Comparison of ENCODE assay signal across 27 mouse cellular contexts in genomic region chr1:172426419-172426818, GRCm38 (mm10). TPM values are rescaled to one million over a fixed set of nuclear protein-coding genes. Genes with fewer than 3 reads are reported as not detected.
DNase-seq lines count a peak whose midpoint lies in the region; ATAC-seq and TF ChIP-seq lines count a peak whose summit lies in the region.
"Had no signal": no experiment of that assay in that cellular context is flagged by ENCODE, and none has a peak within 500 bp of the region (broad histone marks: within the 10 kb centered on the region; RNA-seq: fewer than 3 reads in every experiment).

No protein-coding gene starts in this region.

- no peak for TF ChIP-seq CTCF in ES-Bruce4 (IDR thresholded peaks at IDR 0.05; ENCODE audit: low read depth, low read length)
- TF ChIP-seq CTCF in stomach, postnatal 0 days (IDR thresholded peaks at IDR 0.05; ENCODE audit: low read depth) = no peak

- no peak overlapping the region for H3K4me2 ChIP-seq in stomach, postnatal 0 days (replicated peaks; ENCODE audit: low read depth)
- H3K4me2 ChIP-seq: embryonic facial prominence, embryonic 12.5 days; embryonic facial prominence, embryonic 15.5 days; forebrain, embryonic 12.5 days; forebrain, embryonic 15.5 days; heart, embryonic 12.5 days; heart, embryonic 15.5 days; hindbrain, embryonic 12.5 days; hindbrain, embryonic 15.5 days had no signal

- H3K9me3 ChIP-seq in ES-Bruce4 (replicated peaks; ENCODE audit: control insufficient read depth, insufficient read depth, low read length, poor library complexity, severe bottlenecking) = no peaks in the 10 kb centered on the region
- no peaks in the 10 kb centered on the region for H3K9me3 ChIP-seq in stomach, postnatal 0 days (ENCODE audit: control insufficient read depth, low read length)
- H3K9me3 ChIP-seq: embryonic facial prominence, embryonic 12.5 days; embryonic facial prominence, embryonic 15.5 days; forebrain, embryonic 12.5 days; forebrain, embryonic 15.5 days; heart, embryonic 12.5 days; heart, embryonic 15.5 days; hindbrain, embryonic 12.5 days; hindbrain, embryonic 15.5 days had no signal

- no peaks in the 10 kb centered on the region for H3K27me3 ChIP-seq in ES-Bruce4 (ENCODE audit: control insufficient read depth, insufficient read depth, low read length, poor library complexity, severe bottlenecking)
- H3K27me3 ChIP-seq in stomach, postnatal 0 days (ENCODE audit: control insufficient read depth, insufficient read depth, low read length) = no peaks in the 10 kb centered on the region
- H3K27me3 ChIP-seq: CH12.LX; embryonic facial prominence, embryonic 15.5 days; forebrain, embryonic 12.5 days; forebrain, embryonic 15.5 days; heart, embryonic 12.5 days; heart, embryonic 15.5 days; hindbrain, embryonic 12.5 days; hindbrain, embryonic 15.5 days had no signal

- intact Hi-C loops in heart, postnatal 14 days (cut with DNase I) = no loop called here

- TF ChIP-seq POLR2A in ES-Bruce4 (IDR thresholded peaks at IDR 0.05; ENCODE audit: insufficient read depth, low read length) = no peak

- H3K4me3 ChIP-seq in ES-Bruce4 (ENCODE audit: low read depth, low read length) = no peak overlapping the region
- no peak overlapping the region for H3K4me3 ChIP-seq in stomach, postnatal 0 days (ENCODE audit: low read depth, low read length)
- H3K4me3 ChIP-seq: embryonic facial prominence, embryonic 12.5 days; embryonic facial prominence, embryonic 15.5 days; forebrain, embryonic 12.5 days; forebrain, embryonic 15.5 days; heart, embryonic 12.5 days; heart, embryonic 15.5 days; hindbrain, embryonic 12.5 days; hindbrain, embryonic 15.5 days had no signal

- WGBS in stomach, postnatal 0 days = 40% methylated on average over 1 of the region's 1 CpGs

- no peaks in the 10 kb centered on the region for H3K36me3 ChIP-seq in ES-Bruce4 (ENCODE audit: control insufficient read depth, insufficient read depth, low read length, poor library complexity, severe bottlenecking)
- no peaks in the 10 kb centered on the region for H3K36me3 ChIP-seq in stomach, postnatal 0 days (ENCODE audit: control insufficient read depth, insufficient read depth, low read length)
- H3K36me3 ChIP-seq: embryonic facial prominence, embryonic 12.5 days; embryonic facial prominence, embryonic 15.5 days; forebrain, embryonic 12.5 days; forebrain, embryonic 15.5 days; heart, embryonic 12.5 days; heart, embryonic 15.5 days; hindbrain, embryonic 12.5 days; hindbrain, embryonic 15.5 days had no signal

- no peak overlapping the region for H3K27ac ChIP-seq in ES-Bruce4 (ENCODE audit: insufficient read depth, low read length)
- H3K27ac ChIP-seq in stomach, postnatal 0 days (replicated peaks) = 0 out of 2 replicates have a peak overlapping the region, but pooled peaks have one; percentile 18
- H3K27ac ChIP-seq: embryonic facial prominence, embryonic 12.5 days; embryonic facial prominence, embryonic 15.5 days; forebrain, embryonic 12.5 days; forebrain, embryonic 15.5 days; heart, embryonic 15.5 days; hindbrain, embryonic 12.5 days; hindbrain, embryonic 15.5 days had no signal

- H3K9ac ChIP-seq in ES-Bruce4 (ENCODE audit: low read depth, poor library complexity, severe bottlenecking) = no peak overlapping the region
- no peak overlapping the region for H3K9ac ChIP-seq in stomach, postnatal 0 days (ENCODE audit: low read length)
- H3K9ac ChIP-seq: embryonic facial prominence, embryonic 12.5 days; embryonic facial prominence, embryonic 15.5 days; forebrain, embryonic 12.5 days; forebrain, embryonic 15.5 days; heart, embryonic 12.5 days; heart, embryonic 15.5 days; hindbrain, embryonic 12.5 days; hindbrain, embryonic 15.5 days had no signal

- DNase-seq in heart, adult 11 months = peak; percentile 35
- DNase-seq in heart, postnatal 14 days = no peak
- peak; percentile 36 for DNase-seq in ZHBTc4 (ENCODE audit: low read depth, low spot score)
- no peak for DNase-seq in stomach, postnatal 0 days (ENCODE audit: low spot score)
- no peak for DNase-seq in layer of hippocampus, postnatal 25 days (ENCODE audit: extremely low spot score in 1 of 2, low spot score in 1 of 2)
- no peak for DNase-seq in B cell, adult 2 months
- DNase-seq: adrenal gland, adult 2 months; adrenal gland, postnatal 25 days; cerebellum, adult 11-12 months; cerebellum, adult 9-10 months; cerebellum, postnatal 14 days; gastrocnemius, postnatal 10 days; gastrocnemius, postnatal 36 days; heart, postnatal 10 days had no signal

- no peak for ATAC-seq in stomach, postnatal 0 days (ENCODE audit: low FRiP score, low TSS enrichment)
- ATAC-seq: forebrain, embryonic 15.5 days; intestine, postnatal 0 days had no signal

- peak; percentile 66; the same call in 1 of the 2 replicates for TF ChIP-seq EP300 in ES-Bruce4 (IDR thresholded peaks at IDR 0.05; ENCODE audit: insufficient read depth, low read depth, low read length)
- TF ChIP-seq EP300 in stomach, postnatal 0 days (optimal IDR thresholded peaks at IDR 0.05) = no peak

- no peaks in the 10 kb centered on the region for H3K4me1 ChIP-seq in ES-Bruce4 (ENCODE audit: control insufficient read depth, insufficient read depth, low read length)
- 0 out of 2 replicates have a peak, but pooled peaks cover 4% of the 10 kb centered on the region for H3K4me1 ChIP-seq in stomach, postnatal 0 days (replicated peaks; ENCODE audit: control insufficient read depth, insufficient read depth)
- H3K4me1 ChIP-seq: embryonic facial prominence, embryonic 12.5 days; embryonic facial prominence, embryonic 15.5 days; forebrain, embryonic 12.5 days; forebrain, embryonic 15.5 days; hindbrain, embryonic 12.5 days; hindbrain, embryonic 15.5 days had no signal

RNA-seq across cellular contexts. Expression of gene Slamf9, which starts 48.7 kb away (rescaled TPM):
- 1 to 10 TPM in 1 of 2 experiments, under 1 TPM in 1; 0.98 to 1.1 TPM for total RNA-seq in heart, postnatal 14 days (2021)
- 0.46 and 0.85 TPM in 2 replicates for polyA plus RNA-seq in ES-Bruce4 (2011; ENCODE audit: insufficient read depth, insufficient read length, low read depth, missing spikeins)
- polyA plus RNA-seq in stomach, postnatal 0 days (2015; fragmentation: Nextera tagmentation; extraction: Ambion mirVana) = 1.8 TPM in 2 replicates
- total RNA-seq in layer of hippocampus, postnatal 25 days (2021) = not detected
- total RNA-seq: granulocyte monocyte progenitor cell, adult 5-6 weeks; hematopoietic stem cell, adult 5-6 weeks had no signal
- polyA plus RNA-seq: forebrain, embryonic 12.5 days; forebrain, embryonic 15.5 days had no signal

RNA-seq across cellular contexts. Expression of gene Pigm, which starts 50.1 kb away (rescaled TPM):
- total RNA-seq in heart, postnatal 14 days (2021) = 1 to 10 TPM; 6.4 to 7.1 TPM
- polyA plus RNA-seq in ES-Bruce4 (2011; ENCODE audit: insufficient read depth, insufficient read length, low read depth, missing spikeins) = 19.9 and 21.2 TPM in 2 replicates
- polyA plus RNA-seq in stomach, postnatal 0 days (2015; fragmentation: Nextera tagmentation; extraction: Ambion mirVana) = 3.6 and 3.8 TPM in 2 replicates
- 1 to 10 TPM; 8.6 to 8.9 TPM for total RNA-seq in layer of hippocampus, postnatal 25 days (2021)

RNA-seq across cellular contexts. Expression of gene Igsf9, which starts 55.2 kb away (rescaled TPM):
- total RNA-seq in heart, postnatal 14 days (2021) = under 1 TPM; 0.49 to 0.76 TPM
- polyA plus RNA-seq in ES-Bruce4 (2011; ENCODE audit: insufficient read depth, insufficient read length, low read depth, missing spikeins) = 40.5 and 40.6 TPM in 2 replicates
- polyA plus RNA-seq in stomach, postnatal 0 days (2015; fragmentation: Nextera tagmentation; extraction: Ambion mirVana) = 16.7 and 19.9 TPM in 2 replicates
- total RNA-seq in layer of hippocampus, postnatal 25 days (2021) = 1 to 10 TPM; 5.6 to 8.2 TPM
- total RNA-seq: granulocyte monocyte progenitor cell, adult 5-6 weeks had no signal

Comparison
In these comparisons a context has a peak if more than half of its experiments do, and no peak if none do; other contexts are left out.
1. DNase-seq: peak in heart, adult 11 months (single experiment) and ZHBTc4 (single experiment); none in heart, postnatal 14 days (0 of 2), stomach, postnatal 0 days (single experiment), layer of hippocampus, postnatal 25 days (0 of 2) and B cell, adult 2 months (0 of 2).